Mouse (Mus musculus) liver, postnatal 0 days (tissue): ENCODE results near the gene Slco3a1. TPM values are rescaled to one million over a fixed set of nuclear protein-coding genes. Genes with fewer than 3 reads are reported as not detected.

Experiments
- ATAC-seq: fragments of 200-750 bp; cut with Nextera tagmentation; 2 replicates; pipeline ENCODE4 v1.8.0; 2017; ENCODE audit warnings: mild to moderate bottlenecking, moderate library complexity
- DNase-seq: peaks from one replicate; pipeline ENCODE4 v3.0.0-alpha.2; 2016
- H3K27ac ChIP-seq: fragments of 300-500 bp; sonication (generic); 2 replicates; pipeline ENCODE4 v1.5.1; 2014; ENCODE audit warnings: antibody characterized with exemption, moderate library complexity, mild to moderate bottlenecking, low read depth
- H3K27me3 ChIP-seq: fragments of 300-500 bp; sonication (generic); 2 replicates; pipeline ENCODE4 v1.6.1; 2014; ENCODE audit warnings: low read length, control low read depth, mixed read lengths; ENCODE audit not compliant: insufficient read depth
- H3K36me3 ChIP-seq: fragments of 300-500 bp; sonication (generic); replicated peaks from 2 replicates; pipeline ENCODE4 v1.6.1; 2014; ENCODE audit warnings: mild to moderate bottlenecking, control low read depth, low read length, moderate library complexity, mixed read lengths; ENCODE audit not compliant: insufficient read depth
- H3K4me1 ChIP-seq: fragments of 300-500 bp; sonication (generic); 2 replicates; pipeline ENCODE4 v1.6.1; 2014; ENCODE audit warnings: antibody characterized with exemption, mild to moderate bottlenecking, control low read depth; ENCODE audit not compliant: insufficient read depth
- H3K4me2 ChIP-seq: fragments of 300-500 bp; sonication (generic); 2 replicates; pipeline ENCODE4 v1.6.1; 2014; ENCODE audit warnings: low read depth, mild to moderate bottlenecking, low read length, moderate library complexity, mixed read lengths
- H3K4me3 ChIP-seq: fragments of 300-500 bp; sonication (generic); 2 replicates; pipeline ENCODE4 v1.5.1; 2014; ENCODE audit warnings: low read depth, low read length
- H3K9ac ChIP-seq: fragments of 300-500 bp; sonication (generic); replicated peaks from 2 replicates; pipeline ENCODE4 v1.6.1; 2014; ENCODE audit warnings: mild to moderate bottlenecking, moderate library complexity
- H3K9me3 ChIP-seq: fragments of 300-500 bp; sonication (generic); 2 replicates; pipeline ENCODE4 v1.6.1; 2016; ENCODE audit warnings: mild to moderate bottlenecking, control low read depth, low read length, mixed read lengths
- CTCF ChIP-seq: sonication (generic); IDR thresholded peaks from 2 replicates; pipeline ENCODE4 v1.5.1; 2016; ENCODE audit warnings: antibody characterized with exemption, low read depth
- EP300 ChIP-seq: IDR thresholded peaks from 2 replicates; pipeline ENCODE4 v1.6.1; 2016; ENCODE audit warnings: antibody characterized with exemption, low read depth, mild to moderate bottlenecking
- WGBS: fragments of 180-500 bp; shearing (Covaris S2); extraction: QIAGEN DNeasy Blood & Tissue Kit; methylation state at CpG from one replicate; pipeline ENCODE4 v1.1.7; 2014; ENCODE audit not compliant: insufficient replicate concordance; 5-methylcytosine and 5-hydroxymethylcytosine counted together
- polyA plus RNA-seq: library from polyadenylated mRNA; unstranded; fragments of >200 nt; fragmentation: Nextera tagmentation; extraction: Ambion mirVana; gene quantifications from 2 replicates; pipeline ENCODE4 v1.2.1, GENCODE M21; 2015

Gene Slco3a1
- polyA plus RNA-seq, 1 experiment from 2014 or later = 1.2 TPM

DNA sequence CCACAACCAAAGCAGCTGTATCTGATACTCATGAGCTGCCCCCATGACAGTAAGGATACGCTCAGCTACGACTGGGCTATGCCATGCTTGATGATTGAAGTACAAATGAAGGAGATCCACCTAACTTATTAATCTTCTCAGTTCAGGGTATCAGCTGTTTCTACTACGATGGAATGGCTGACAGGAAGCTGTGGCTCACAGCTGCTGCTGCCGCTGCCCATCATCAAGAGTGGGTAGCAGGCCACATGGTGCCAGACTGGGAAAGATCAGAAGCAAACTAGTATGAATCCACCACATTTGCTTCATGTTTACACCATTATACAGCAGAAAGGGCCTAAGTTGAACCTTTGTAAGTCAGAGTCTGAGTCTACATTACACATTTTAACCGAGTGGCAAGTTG is 109.4 kb downstream of the Slco3a1 start:
- no peaks in the 10 kb centered on the region for H3K27me3 ChIP-seq
- H3K4me1 ChIP-seq = no peaks in the 10 kb centered on the region
- ATAC-seq (no peak), DNase-seq (no peak)
- H3K9ac ChIP-seq = no peak overlapping the region
- no peaks in the 10 kb centered on the region for H3K36me3 ChIP-seq
- no peak overlapping the region for H3K27ac ChIP-seq
- H3K4me2 ChIP-seq = no peak overlapping the region
- 54% methylated on average over 5 of the region's 5 CpGs for WGBS
- TF ChIP-seq CTCF (no peak), EP300 (no peak)
- no peaks in the 10 kb centered on the region for H3K9me3 ChIP-seq
- no peak overlapping the region for H3K4me3 ChIP-seq

DNA sequence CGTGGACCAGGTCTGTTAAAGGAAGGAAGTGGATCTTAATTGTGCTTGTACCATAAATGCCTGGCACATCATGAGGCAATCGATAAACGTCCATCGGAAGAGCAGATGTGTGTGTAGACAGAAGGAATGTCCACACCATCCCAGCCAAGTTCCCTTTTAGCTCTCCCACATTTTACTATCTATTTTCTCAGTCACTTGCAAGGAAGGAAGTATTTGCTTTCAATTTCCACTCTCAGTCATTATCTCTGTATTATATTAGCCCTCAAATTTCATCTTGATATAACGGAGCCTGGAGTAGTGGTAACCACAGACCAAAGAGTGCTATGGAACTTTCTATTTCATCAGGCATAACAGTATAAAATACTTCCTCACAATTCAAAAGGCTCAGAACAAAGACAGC is 112.2 kb downstream of the Slco3a1 start:
- no peak overlapping the region for H3K9ac ChIP-seq
- no peaks in the 10 kb centered on the region for H3K36me3 ChIP-seq
- ATAC-seq (no peak), DNase-seq (no peak)
- no peaks in the 10 kb centered on the region for H3K4me1 ChIP-seq
- TF ChIP-seq EP300 (no peak), CTCF (no peak)
- no peaks in the 10 kb centered on the region for H3K9me3 ChIP-seq
- H3K4me2 ChIP-seq = no peak overlapping the region
- no peak overlapping the region for H3K4me3 ChIP-seq
- 31% methylated on average over 5 of the region's 5 CpGs for WGBS
- no peak overlapping the region for H3K27ac ChIP-seq
- H3K27me3 ChIP-seq = no peaks in the 10 kb centered on the region

DNA sequence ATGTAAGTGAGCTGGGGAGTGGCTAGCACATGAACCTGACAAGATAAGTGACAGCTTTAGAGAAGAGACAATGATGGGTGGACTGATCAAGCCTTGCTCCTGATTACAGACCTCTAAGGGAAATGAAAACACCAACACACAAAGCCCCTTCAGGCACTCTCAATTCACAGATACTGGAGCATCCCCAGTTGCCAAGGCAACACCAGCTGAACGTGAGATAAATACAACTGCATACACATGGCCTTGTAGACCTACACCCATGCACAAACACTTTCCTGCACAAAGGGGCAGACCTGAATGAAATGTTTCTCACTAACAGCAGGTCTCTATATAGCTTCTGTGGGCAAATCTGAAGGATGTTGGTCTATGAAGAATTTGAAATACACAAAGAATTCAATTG is 117.0 kb downstream of the Slco3a1 start:
- Histone ChIP-seq H3K4me2 (no peak overlapping the region), H3K4me1 (no peaks in the 10 kb centered on the region), H3K9ac (no peak overlapping the region), H3K9me3 (no peaks in the 10 kb centered on the region), H3K36me3 (no peaks in the 10 kb centered on the region), H3K27ac (no peak overlapping the region), H3K4me3 (no peak overlapping the region), H3K27me3 (no peaks in the 10 kb centered on the region)
- WGBS = 57% methylated on average over 1 of the region's 1 CpGs
- no peak for DNase-seq
- ATAC-seq = no peak
- no peak for TF ChIP-seq CTCF
- no peak for TF ChIP-seq EP300

DNA sequence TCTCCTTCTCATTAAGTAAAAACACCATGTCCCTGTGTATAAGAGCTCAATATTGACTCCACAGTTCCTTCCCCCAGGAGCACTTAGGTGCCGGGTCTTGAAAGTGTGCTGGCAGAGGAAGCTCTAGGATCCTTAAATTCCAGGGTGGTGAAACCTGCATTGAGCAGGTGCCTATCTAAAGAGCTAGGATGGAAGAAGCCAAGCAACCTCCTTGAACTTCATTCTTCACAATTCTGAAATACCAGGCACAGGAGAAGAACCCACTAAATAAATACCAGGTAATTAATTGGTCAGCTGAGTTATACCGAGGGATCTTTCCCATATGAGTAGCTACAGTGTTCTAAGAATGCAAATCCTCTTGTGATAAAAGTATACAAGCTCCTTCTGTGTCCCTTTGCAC is 117.9 kb downstream of the Slco3a1 start:
- WGBS = 79% methylated on average over 2 of the region's 2 CpGs
- DNase-seq = no peak

DNA sequence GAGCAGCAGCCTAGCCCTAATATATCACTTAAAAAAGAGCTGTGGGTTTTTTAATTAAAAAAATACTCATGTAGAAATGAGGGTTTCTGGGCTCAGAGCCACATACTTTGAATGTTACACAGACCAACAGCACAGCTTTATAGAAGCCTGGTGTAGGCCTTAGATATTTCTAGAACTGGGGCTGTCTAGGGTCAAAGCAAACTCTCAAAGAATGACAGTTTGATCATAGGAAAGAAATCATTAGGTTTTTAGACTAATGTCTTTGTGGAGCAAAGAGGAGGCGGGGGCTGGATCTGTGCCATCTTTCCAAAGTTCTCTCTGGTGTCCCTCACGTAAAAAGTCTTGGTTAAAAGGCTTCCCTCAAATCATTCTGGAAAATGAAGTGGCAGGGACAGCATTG is 121.6 kb downstream of the Slco3a1 start:
- H3K9ac ChIP-seq = no peak overlapping the region
- H3K4me3 ChIP-seq = no peak overlapping the region
- H3K27ac ChIP-seq = no peak overlapping the region
- 62% methylated on average over 2 of the region's 2 CpGs for WGBS
- TF ChIP-seq EP300 = no peak
- no peak for TF ChIP-seq CTCF
- no peak for DNase-seq
- no peak for ATAC-seq
- H3K27me3 ChIP-seq = no peaks in the 10 kb centered on the region
- no peaks in the 10 kb centered on the region for H3K36me3 ChIP-seq
- H3K9me3 ChIP-seq = no peaks in the 10 kb centered on the region
- H3K4me2 ChIP-seq = no peak overlapping the region
- H3K4me1 ChIP-seq = no peaks in the 10 kb centered on the region

More for the DNA sequence above, 117.9 kb downstream of the Slco3a1 start:
- Histone ChIP-seq H3K4me1 (no peaks in the 10 kb centered on the region), H3K27me3 (no peaks in the 10 kb centered on the region), H3K4me2 (no peak overlapping the region), H3K9ac (no peak overlapping the region), H3K27ac (no peak overlapping the region), H3K36me3 (no peaks in the 10 kb centered on the region), H3K9me3 (no peaks in the 10 kb centered on the region), H3K4me3 (no peak overlapping the region)
- no peak for TF ChIP-seq CTCF
- TF ChIP-seq EP300 = no peak
- no peak for ATAC-seq

DNA sequence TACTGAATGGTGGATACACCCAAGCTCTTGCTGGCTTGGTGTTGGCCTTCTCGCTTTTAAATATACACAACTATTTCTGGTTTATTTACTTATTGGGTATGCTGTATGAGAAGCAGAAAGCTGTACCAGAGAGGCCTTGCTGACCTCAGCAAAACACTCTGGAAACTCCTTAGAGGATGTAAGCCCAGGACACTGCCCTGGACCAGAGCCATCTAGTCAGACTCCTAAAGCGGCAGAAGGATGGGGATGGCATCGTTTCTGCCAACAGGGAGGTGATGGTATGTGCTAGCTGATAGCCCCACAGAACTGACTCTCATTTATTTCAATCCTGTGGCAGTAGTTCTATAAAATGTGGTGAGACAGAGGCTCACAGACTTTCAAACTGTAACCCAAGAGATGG is 125.3 kb downstream of the Slco3a1 start:
- Histone ChIP-seq H3K36me3 (no peaks in the 10 kb centered on the region), H3K27ac (no peak overlapping the region), H3K4me2 (no peak overlapping the region), H3K4me3 (no peak overlapping the region), H3K9me3 (no peaks in the 10 kb centered on the region), H3K9ac (no peak overlapping the region), H3K27me3 (no peaks in the 10 kb centered on the region), H3K4me1 (no peaks in the 10 kb centered on the region)
- ATAC-seq = no peak
- DNase-seq = no peak
- TF ChIP-seq EP300 (no peak), CTCF (no peak)
- WGBS = 75% methylated on average over 3 of the region's 3 CpGs

DNA sequence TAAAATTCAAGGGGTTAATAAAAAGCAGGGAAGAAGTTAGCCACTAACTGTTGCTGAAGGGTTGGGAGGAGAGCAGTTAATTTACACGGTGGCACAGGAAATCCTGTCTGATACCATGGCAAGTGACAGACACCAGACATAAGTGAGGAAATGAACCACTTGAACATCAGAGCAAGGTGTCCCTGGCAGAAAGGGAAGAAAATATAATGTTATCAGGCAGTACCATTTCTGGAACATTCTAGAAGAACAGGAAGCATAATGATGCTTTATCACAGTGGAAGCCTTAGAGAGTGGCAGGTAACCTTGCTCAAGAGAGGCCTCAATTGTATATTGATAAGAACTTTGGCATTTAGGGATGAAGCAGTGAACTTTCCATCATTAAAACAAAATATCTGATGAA is 127.4 kb downstream of the Slco3a1 start:
- Histone ChIP-seq H3K27me3 (no peaks in the 10 kb centered on the region), H3K9ac (no peak overlapping the region), H3K9me3 (no peaks in the 10 kb centered on the region), H3K36me3 (no peaks in the 10 kb centered on the region), H3K4me3 (no peak overlapping the region), H3K27ac (no peak overlapping the region), H3K4me2 (no peak overlapping the region), H3K4me1 (no peaks in the 10 kb centered on the region)
- no peak for DNase-seq
- TF ChIP-seq EP300 (no peak), CTCF (no peak)
- WGBS = 24% methylated on average over 1 of the region's 1 CpGs
- ATAC-seq = no peak
